Mouse (Mus musculus): ENCODE results near the gene Klhl10. TPM values are rescaled to one million over a fixed set of nuclear protein-coding genes. Genes with fewer than 3 reads are reported as not detected.

The Klhl10 gene
- polyA plus RNA-seq, 1 experiment: 0.12 TPM

- H3K27me3 ChIP-seq (ENCODE audit: control insufficient read depth, insufficient read depth, insufficient read length): no peaks in the 10 kb centered on the region
- peak overlapping the region; percentile 68 for H3K4me3 ChIP-seq (ENCODE audit: insufficient read depth, poor library complexity, severe bottlenecking)
- no peak for TF ChIP-seq MAX (IDR thresholded peaks at IDR 0.05)
- no peak for TF ChIP-seq MYOG (IDR thresholded peaks at IDR 0.05; ENCODE audit: control insufficient read depth, extremely low read depth, insufficient read length)
- no peak for TF ChIP-seq CEBPB (IDR thresholded peaks at IDR 0.05; ENCODE audit: low read depth)
- TF ChIP-seq USF1 (IDR thresholded peaks at IDR 0.05; ENCODE audit: low read depth): no peak
- no peak for TF ChIP-seq CTCF (IDR thresholded peaks at IDR 0.05; ENCODE audit: control insufficient read depth, insufficient read depth, insufficient read length)
- no peak for TF ChIP-seq MYOD1 (IDR thresholded peaks at IDR 0.05; ENCODE audit: control insufficient read depth, insufficient read length, low read depth)
- TF ChIP-seq FOSL1 (IDR thresholded peaks at IDR 0.05; ENCODE audit: insufficient read depth, low read length, poor library complexity, severe bottlenecking): no peak
- H3K79me3 ChIP-seq (ENCODE audit: low read depth): peaks cover 38% of the 10 kb centered on the region
- H3K36me3 ChIP-seq (ENCODE audit: control insufficient read depth, insufficient read depth): no peaks in the 10 kb centered on the region
- H3K79me2 ChIP-seq (ENCODE audit: control insufficient read depth, insufficient read depth): peaks cover 63% of the 10 kb centered on the region
- peak overlapping the region; percentile 39 for H3ac ChIP-seq (ENCODE audit: control insufficient read depth, insufficient read length, low read depth)
Measured at GRCm38 (mm10) chr11:100395861-100396631, 45.7 kb upstream of the Klhl10 start.

- Histone ChIP-seq H3K4me3 (ENCODE audit: insufficient read depth, poor library complexity, severe bottlenecking) (peak overlapping the region; percentile 68), H3K79me2 (ENCODE audit: control insufficient read depth, insufficient read depth) (peaks cover 53% of the 10 kb centered on the region), H3K79me3 (ENCODE audit: low read depth) (peaks cover 36% of the 10 kb centered on the region), H3K27me3 (ENCODE audit: control insufficient read depth, insufficient read depth, insufficient read length) (no peaks in the 10 kb centered on the region), H3K36me3 (ENCODE audit: control insufficient read depth, insufficient read depth) (no peaks in the 10 kb centered on the region), H3ac (ENCODE audit: control insufficient read depth, insufficient read length, low read depth) (peak overlapping the region; percentile 76)
- TF ChIP-seq CTCF (IDR thresholded peaks at IDR 0.05; ENCODE audit: control insufficient read depth, insufficient read depth, insufficient read length) (peak; percentile 44), USF1 (IDR thresholded peaks at IDR 0.05; ENCODE audit: low read depth) (no peak)
Measured at GRCm38 (mm10) chr11:100396886-100397599, 44.7 kb upstream of the Klhl10 start.

GRCm38 (mm10) chr11:100397600-100398389 lies 43.9 kb upstream of the Klhl10 start, which contains the start of gene Jup:
Gene Jup (minus strand): TSS chr11:100397763.
- Histone ChIP-seq H3ac (ENCODE audit: control insufficient read depth, insufficient read length, low read depth) (peak within 1 kb of the TSS; percentile 76), H3K27me3 (ENCODE audit: control insufficient read depth, insufficient read depth, insufficient read length) (no peaks in the 10 kb centered on the region), H3K4me3 (ENCODE audit: insufficient read depth, poor library complexity, severe bottlenecking) (peak within 1 kb of the TSS; percentile 68), H3K79me2 (ENCODE audit: control insufficient read depth, insufficient read depth) (peaks cover 46% of the 10 kb centered on the region), H3K36me3 (ENCODE audit: control insufficient read depth, insufficient read depth) (no peaks in the 10 kb centered on the region), H3K79me3 (ENCODE audit: low read depth) (peaks cover 30% of the 10 kb centered on the region)
- no peak for TF ChIP-seq MYOG (IDR thresholded peaks at IDR 0.05; ENCODE audit: control insufficient read depth, extremely low read depth, insufficient read length)
- TF ChIP-seq MAX (IDR thresholded peaks at IDR 0.05): peak; percentile 43
- no peak for TF ChIP-seq CTCF (IDR thresholded peaks at IDR 0.05; ENCODE audit: control insufficient read depth, insufficient read depth, insufficient read length)
- no peak for TF ChIP-seq MYOD1 (IDR thresholded peaks at IDR 0.05; ENCODE audit: control insufficient read depth, insufficient read length, low read depth)
- no peak for TF ChIP-seq FOSL1 (IDR thresholded peaks at IDR 0.05; ENCODE audit: insufficient read depth, low read length, poor library complexity, severe bottlenecking)

GRCm38 (mm10) chr11:100398517-100398916 lies 43.2 kb upstream of the Klhl10 start:
- Histone ChIP-seq H3ac (ENCODE audit: control insufficient read depth, insufficient read length, low read depth) (no peak overlapping the region), H3K27me3 (ENCODE audit: control insufficient read depth, insufficient read depth, insufficient read length) (no peaks in the 10 kb centered on the region), H3K79me3 (ENCODE audit: low read depth) (peaks cover 23% of the 10 kb centered on the region), H3K4me3 (ENCODE audit: insufficient read depth, poor library complexity, severe bottlenecking) (no peak overlapping the region), H3K79me2 (ENCODE audit: control insufficient read depth, insufficient read depth) (peaks cover 38% of the 10 kb centered on the region), H3K36me3 (ENCODE audit: control insufficient read depth, insufficient read depth) (no peaks in the 10 kb centered on the region)
- TF ChIP-seq MAX (IDR thresholded peaks at IDR 0.05) (no peak), FOSL1 (IDR thresholded peaks at IDR 0.05; ENCODE audit: insufficient read depth, low read length, poor library complexity, severe bottlenecking) (no peak), USF1 (IDR thresholded peaks at IDR 0.05; ENCODE audit: low read depth) (no peak), MYOG (IDR thresholded peaks at IDR 0.05; ENCODE audit: control insufficient read depth, extremely low read depth, insufficient read length) (no peak), CTCF (IDR thresholded peaks at IDR 0.05; ENCODE audit: control insufficient read depth, insufficient read depth, insufficient read length) (no peak), MYOD1 (IDR thresholded peaks at IDR 0.05; ENCODE audit: control insufficient read depth, insufficient read length, low read depth) (no peak), CEBPB (IDR thresholded peaks at IDR 0.05; ENCODE audit: low read depth) (no peak)

- no peak overlapping the region for H3ac ChIP-seq (ENCODE audit: control insufficient read depth, insufficient read length, low read depth)
- H3K27me3 ChIP-seq (ENCODE audit: control insufficient read depth, insufficient read depth, insufficient read length): no peaks in the 10 kb centered on the region
- H3K4me3 ChIP-seq (ENCODE audit: insufficient read depth, poor library complexity, severe bottlenecking): no peak overlapping the region
- TF ChIP-seq FOSL1 (IDR thresholded peaks at IDR 0.05; ENCODE audit: insufficient read depth, low read length, poor library complexity, severe bottlenecking) (peak; percentile 35), MAX (IDR thresholded peaks at IDR 0.05) (no peak), USF1 (IDR thresholded peaks at IDR 0.05; ENCODE audit: low read depth) (no peak), MYOD1 (IDR thresholded peaks at IDR 0.05; ENCODE audit: control insufficient read depth, insufficient read length, low read depth) (no peak), CEBPB (IDR thresholded peaks at IDR 0.05; ENCODE audit: low read depth) (peak; percentile 29), CTCF (IDR thresholded peaks at IDR 0.05; ENCODE audit: control insufficient read depth, insufficient read depth, insufficient read length) (no peak), MYOG (IDR thresholded peaks at IDR 0.05; ENCODE audit: control insufficient read depth, extremely low read depth, insufficient read length) (no peak)
- peaks cover 18% of the 10 kb centered on the region for H3K79me3 ChIP-seq (ENCODE audit: low read depth)
- H3K79me2 ChIP-seq (ENCODE audit: control insufficient read depth, insufficient read depth): peaks cover 30% of the 10 kb centered on the region
- H3K36me3 ChIP-seq (ENCODE audit: control insufficient read depth, insufficient read depth): no peaks in the 10 kb centered on the region
Measured at GRCm38 (mm10) chr11:100399320-100399719, 42.4 kb upstream of the Klhl10 start.

All from C2C12 (cell line).